ENCODE assay signal across 27 mouse cellular contexts in genomic region chr4:134152112-134152511, GRCm38 (mm10). TPM values are rescaled to one million over a fixed set of nuclear protein-coding genes. Genes with fewer than 3 reads are reported as not detected.
"Had no signal": no experiment of that assay in that cellular context is flagged by ENCODE, and none has a peak within 500 bp of the region (broad histone marks: within the 10 kb centered on the region; RNA-seq: fewer than 3 reads in every experiment).

No protein-coding gene starts in this region.

- H3K9me3 ChIP-seq: heart, embryonic 10.5 days; heart, embryonic 12.5 days; hindbrain, embryonic 10.5 days; hindbrain, embryonic 12.5 days; intestine, embryonic 15.5 days; limb, embryonic 10.5 days; limb, embryonic 12.5 days; liver, embryonic 13.5 days; liver, embryonic 15.5 days had no signal

- H3K4me1 ChIP-seq: hindbrain, embryonic 10.5 days; hindbrain, embryonic 12.5 days; intestine, embryonic 15.5 days; limb, embryonic 10.5 days; limb, embryonic 12.5 days; liver, embryonic 15.5 days had no signal

- H3K4me3 ChIP-seq: heart, embryonic 10.5 days; heart, embryonic 12.5 days; hindbrain, embryonic 10.5 days; hindbrain, embryonic 12.5 days; intestine, embryonic 15.5 days; layer of hippocampus, adult 2 months; left cerebral cortex, adult 2 months; limb, embryonic 10.5 days; limb, embryonic 12.5 days; liver, embryonic 13.5 days; liver, embryonic 15.5 days had no signal

- H3K4me2 ChIP-seq: heart, embryonic 12.5 days; hindbrain, embryonic 12.5 days; hindbrain, embryonic 14.5 days; intestine, embryonic 15.5 days; limb, embryonic 12.5 days; liver, embryonic 11.5 days; liver, embryonic 13.5 days; liver, embryonic 15.5 days had no signal

- H3K27me3 ChIP-seq: heart, embryonic 12.5 days; hindbrain, embryonic 12.5 days; intestine, embryonic 15.5 days; limb, embryonic 12.5 days; liver, embryonic 13.5 days; liver, embryonic 15.5 days had no signal

- DNase-seq: gastrocnemius, postnatal 14 days; gastrocnemius, postnatal 36 days; heart, adult 11 months; heart, postnatal 10 days; heart, postnatal 4 days; kidney, adult 18-20 months; kidney, postnatal 10 days; liver, embryonic 13.5 days; liver, postnatal 0 days had no signal

- H3K9ac ChIP-seq: heart, embryonic 12.5 days; hindbrain, embryonic 12.5 days; hindbrain, embryonic 14.5 days; intestine, embryonic 15.5 days; limb, embryonic 12.5 days; liver, embryonic 13.5 days; liver, embryonic 15.5 days; liver, postnatal 0 days had no signal

- H3K27ac ChIP-seq: heart, embryonic 10.5 days; hindbrain, embryonic 10.5 days; hindbrain, embryonic 12.5 days; hindbrain, embryonic 14.5 days; intestine, embryonic 15.5 days; layer of hippocampus, adult 2 months; left cerebral cortex, adult 2 months; limb, embryonic 10.5 days; limb, embryonic 12.5 days; liver, embryonic 13.5 days; liver, embryonic 15.5 days had no signal

- ATAC-seq: hindbrain, embryonic 16.5 days; inflammation-experienced regulatory T-cells, adult 6 months; intestine, embryonic 15.5 days; intestine, postnatal 0 days; liver, postnatal 0 days had no signal

RNA-seq across cellular contexts. Expression of gene Gm7534, which starts 50.7 kb away (rescaled TPM):
- polyA plus RNA-seq: gonadal fat pad, adult 2 months; heart, embryonic 10.5 days; heart, embryonic 12.5 days; heart, embryonic 14.5 days; hindbrain, embryonic 10.5 days; hindbrain, embryonic 12.5 days; hindbrain, embryonic 14.5 days; hindbrain, embryonic 16.5 days; inflammation-experienced regulatory T-cells, adult 6 months; intestine, embryonic 15.5 days; intestine, postnatal 0 days; limb, embryonic 10.5 days; limb, embryonic 12.5 days; limb, embryonic 14.5 days; liver, embryonic 11.5 days; liver, embryonic 13.5 days; liver, embryonic 15.5 days; liver, postnatal 0 days had no signal
